Mouse (Mus musculus) heart, embryonic 14.5 days (tissue): ENCODE results near the gene Yars. TPM values are rescaled to one million over a fixed set of nuclear protein-coding genes. Genes with fewer than 3 reads are reported as not detected.

Source experiments
- ATAC-seq: fragments of 200-750 bp; cut with Nextera tagmentation; 2 replicates; pipeline ENCODE4 v1.8.0; 2017; ENCODE audit warnings: low read depth, moderate TSS enrichment; ENCODE audit not compliant: insufficient number of reproducible peaks, insufficient read depth, low FRiP score
- H3K27ac ChIP-seq, 2 experiments: fragments of 200-500 bp in 1 of 2; fragments of 300-500 bp in 1 of 2; sonication (generic) in 1 of 2; replicated peaks in 1 of 2; 2 replicates each; pipeline ENCODE4 v1.5.1; 2012 to 2014; ENCODE audit warnings: low read depth in 2 of 2, low read length in 2 of 2, control low read depth in 1 of 2, mild to moderate bottlenecking in 1 of 2, mixed read lengths in 1 of 2; ENCODE audit not compliant: control insufficient read depth in 1 of 2, insufficient read depth in 1 of 2
- H3K27me3 ChIP-seq: fragments of 300-500 bp; sonication (generic); 2 replicates; pipeline ENCODE4 v1.6.1; 2014; ENCODE audit warnings: mild to moderate bottlenecking, low read length, control low read depth; ENCODE audit not compliant: control insufficient read depth, insufficient read depth
- H3K36me3 ChIP-seq: fragments of 300-500 bp; sonication (generic); 2 replicates; pipeline ENCODE4 v1.6.1; 2014; ENCODE audit warnings: mild to moderate bottlenecking, control low read depth, low read length, mixed read lengths; ENCODE audit not compliant: control insufficient read depth, insufficient read depth
- H3K4me1 ChIP-seq, 2 experiments: fragments of 200-500 bp in 1 of 2; fragments of 300-500 bp in 1 of 2; sonication (generic) in 1 of 2; 2 replicates each; pipeline ENCODE4 v1.6.1; 2012 to 2014; ENCODE audit warnings: low read length in 2 of 2, control low read depth in 1 of 2, mixed read lengths in 1 of 2; ENCODE audit not compliant: control insufficient read depth in 2 of 2, insufficient read depth in 2 of 2
- H3K4me2 ChIP-seq: fragments of 300-500 bp; sonication (generic); 2 replicates; pipeline ENCODE4 v1.6.1; 2014; ENCODE audit warnings: mild to moderate bottlenecking, low read length
- H3K4me3 ChIP-seq, 2 experiments: fragments of 200-500 bp in 1 of 2; fragments of 300-500 bp in 1 of 2; sonication (generic) in 1 of 2; 2 replicates each; pipeline ENCODE4 v1.5.1; 2012 to 2014; ENCODE audit warnings: low read length in 2 of 2, mild to moderate bottlenecking in 2 of 2, control low read depth in 1 of 2, low read depth in 1 of 2, moderate library complexity in 1 of 2; ENCODE audit not compliant: control insufficient read depth in 1 of 2, insufficient read depth in 1 of 2
- H3K9ac ChIP-seq: fragments of 300-500 bp; sonication (generic); 2 replicates; pipeline ENCODE4 v1.6.1; 2014; ENCODE audit warnings: mild to moderate bottlenecking, low read length
- H3K9me3 ChIP-seq: fragments of 300-500 bp; sonication (generic); 2 replicates; pipeline ENCODE4 v1.6.1; 2016; ENCODE audit warnings: low read length, control low read depth; ENCODE audit not compliant: control insufficient read depth
- WGBS: fragments of 180-500 bp; shearing (Covaris S2); extraction: QIAGEN DNeasy Blood & Tissue Kit; methylation state at CpG from one replicate; pipeline ENCODE4 v1.1.7; 2014; 5-methylcytosine and 5-hydroxymethylcytosine counted together
- polyA plus RNA-seq: library from polyadenylated mRNA; unstranded; fragments of >200 nt; fragmentation: Nextera tagmentation; extraction: Ambion mirVana; gene quantifications from 2 replicates; pipeline ENCODE4 v1.2.1, GENCODE M21; 2014

Gene Yars
- polyA plus RNA-seq, 1 experiment from 2014 or later, result 46.3 TPM

GRCm38 (mm10) chr4:129225315-129225714, 35.8 kb downstream of the Yars start:
- no peaks in the 10 kb centered on the region for H3K9me3 ChIP-seq
- H3K36me3 ChIP-seq, result peaks cover 3% of the 10 kb centered on the region; the same call in 1 of the 2 replicates
- no peak overlapping the region for H3K4me2 ChIP-seq
- H3K9ac ChIP-seq, result no peak overlapping the region
- WGBS, result 97% methylated on average over 12 of the region's 12 CpGs
- H3K4me3 ChIP-seq, result no peak overlapping the region
- ATAC-seq, result no peak
- H3K27me3 ChIP-seq, result peaks cover 89% of the 10 kb centered on the region
- peaks cover 20 to 29% of the 10 kb centered on the region in 2 experiments for H3K4me1 ChIP-seq
- no peak overlapping the region for H3K27ac ChIP-seq

- Histone ChIP-seq H3K27ac (no peak overlapping the region), H3K4me3 (no peak overlapping the region), H3K9me3 (no peaks in the 10 kb centered on the region), H3K36me3 (no peaks in the 10 kb centered on the region), H3K4me2 (peak overlapping the region; percentile 52; the same call in 1 of the 2 replicates), H3K4me1 (peaks cover 20 to 29% of the 10 kb centered on the region in 2 experiments), H3K9ac (peak overlapping the region; percentile 27; the same call in 1 of the 2 replicates), H3K27me3 (peaks cover 92% of the 10 kb centered on the region)
- WGBS, result 17% methylated on average over 5 of the region's 5 CpGs
- ATAC-seq, result no peak
These were observed 36.9 kb downstream of the Yars start for GRCm38 (mm10) chr4:129226441-129226963.

- Histone ChIP-seq H3K9ac (0 out of 2 replicates have a peak overlapping the region, but pooled peaks have one; percentile 23), H3K4me1 (peaks cover 20 to 29% of the 10 kb centered on the region in 2 experiments)
These were observed 37.8 kb downstream of the Yars start for GRCm38 (mm10) chr4:129227170-129227984.

GRCm38 (mm10) chr4:129227985-129228381, 38.4 kb downstream of the Yars start:
- peaks cover 92% of the 10 kb centered on the region for H3K27me3 ChIP-seq
- H3K27ac ChIP-seq, result no peak overlapping the region
- peaks cover 20 to 28% of the 10 kb centered on the region in 2 experiments for H3K4me1 ChIP-seq
- H3K9ac ChIP-seq, result no peak overlapping the region
- 33% methylated on average over 8 of the region's 8 CpGs for WGBS
- no peaks in the 10 kb centered on the region for H3K9me3 ChIP-seq
- peak overlapping the region in 1 of 2 experiments; percentile 23; a peak in 1 of 4 replicates for H3K4me3 ChIP-seq
- H3K36me3 ChIP-seq, result no peaks in the 10 kb centered on the region
- no peak for ATAC-seq
- peak overlapping the region; percentile 52; the same call in 1 of the 2 replicates for H3K4me2 ChIP-seq

More at GRCm38 (mm10) chr4:129227170-129227984, 37.8 kb downstream of the Yars start:
- Histone ChIP-seq H3K36me3 (no peaks in the 10 kb centered on the region), H3K9me3 (no peaks in the 10 kb centered on the region), H3K4me2 (peak overlapping the region; percentile 52), H3K27me3 (peaks cover 92% of the 10 kb centered on the region), H3K4me3 (peak overlapping the region; percentile 5 to 23; a peak in 2 of 4 replicates), H3K27ac (no peak overlapping the region)
- ATAC-seq, result no peak
- WGBS, result 10% methylated on average over 22 of the region's 22 CpGs

- no peak overlapping the region for H3K27ac ChIP-seq
- H3K36me3 ChIP-seq, result no peaks in the 10 kb centered on the region
- no peaks in the 10 kb centered on the region for H3K9me3 ChIP-seq
- WGBS, result 54% methylated on average over 8 of the region's 8 CpGs
- no peak overlapping the region for H3K4me3 ChIP-seq
- no peak overlapping the region for H3K4me2 ChIP-seq
- no peak overlapping the region for H3K9ac ChIP-seq
- ATAC-seq, result no peak
- H3K27me3 ChIP-seq, result peaks cover 77% of the 10 kb centered on the region
- H3K4me1 ChIP-seq, result peaks cover 28 to 30% of the 10 kb centered on the region in 2 experiments
These were observed 41.4 kb downstream of the Yars start for GRCm38 (mm10) chr4:129230926-129231325.

GRCm38 (mm10) chr4:129231594-129232450, 42.3 kb downstream of the Yars start:
- H3K4me2 ChIP-seq, result no peak overlapping the region
- H3K4me1 ChIP-seq, result peaks cover 21% of the 10 kb centered on the region in 2 experiments
- H3K36me3 ChIP-seq, result no peaks in the 10 kb centered on the region
- ATAC-seq, result no peak
- H3K9ac ChIP-seq, result no peak overlapping the region
- H3K4me3 ChIP-seq, result no peak overlapping the region
- no peaks in the 10 kb centered on the region for H3K9me3 ChIP-seq
- H3K27me3 ChIP-seq, result peaks cover 79% of the 10 kb centered on the region
- 56% methylated on average over 12 of the region's 12 CpGs for WGBS
- no peak overlapping the region for H3K27ac ChIP-seq
